Mouse (Mus musculus): ENCODE results near the gene Angptl6.

Angptl6 gene

GRCm38 (mm10) chr9:20886563-20886962, 7.0 kb upstream of the Angptl6 start:
- DNase-seq (ENCODE audit: low read depth) = no peak

- DNase-seq (ENCODE audit: low read depth) = no peak
Observed at GRCm38 (mm10) chr9:20878710-20879065, 839 bp downstream of the Angptl6 start.

GRCm38 (mm10) chr9:20878041-20878709, 1.4 kb downstream of the Angptl6 start:
- DNase-seq (ENCODE audit: low read depth) = peak; percentile 100

- DNase-seq (ENCODE audit: low read depth) = no peak
Observed at GRCm38 (mm10) chr9:20877118-20878040, 2.1 kb downstream of the Angptl6 start.

- no peak for DNase-seq (ENCODE audit: low read depth)
Observed at GRCm38 (mm10) chr9:20876318-20877117, 3.0 kb downstream of the Angptl6 start.

GRCm38 (mm10) chr9:20875021-20875790, 4.3 kb downstream of the Angptl6 start:
- no peak for DNase-seq (ENCODE audit: low read depth)

- no peak for DNase-seq (ENCODE audit: low read depth)
Observed at GRCm38 (mm10) chr9:20873521-20873920, 6.0 kb downstream of the Angptl6 start.

GRCm38 (mm10) chr9:20872991-20873390, 6.5 kb downstream of the Angptl6 start:
- no peak for DNase-seq (ENCODE audit: low read depth)

- no peak for DNase-seq (ENCODE audit: low read depth)
Observed at GRCm38 (mm10) chr9:20870211-20871173, 9.0 kb downstream of the Angptl6 start.

GRCm38 (mm10) chr9:20869246-20869645, 10.3 kb downstream of the Angptl6 start:
- DNase-seq (ENCODE audit: low read depth) = peak; percentile 40

GRCm38 (mm10) chr9:20868448-20869001, 11.0 kb downstream of the Angptl6 start, which contains the start of gene A230050P20Rik:
Gene A230050P20Rik, plus strand, starts transcription at chr9:20868642.
- DNase-seq (ENCODE audit: low read depth) = peak; percentile 71

- DNase-seq (ENCODE audit: low read depth) = no peak
Observed at GRCm38 (mm10) chr9:20866879-20867278, 12.6 kb downstream of the Angptl6 start.

GRCm38 (mm10) chr9:20862225-20862624, 17.3 kb downstream of the Angptl6 start:
- DNase-seq (ENCODE audit: low read depth) = no peak

- peak; percentile 56 for DNase-seq (ENCODE audit: low read depth)
Observed at GRCm38 (mm10) chr9:20861821-20862220, 17.7 kb downstream of the Angptl6 start.

GRCm38 (mm10) chr9:20859926-20860325, 19.6 kb downstream of the Angptl6 start:
- DNase-seq (ENCODE audit: low read depth) = no peak

- DNase-seq (ENCODE audit: low read depth) = peak; percentile 62
Observed at GRCm38 (mm10) chr9:20857131-20857530, 22.4 kb downstream of the Angptl6 start.

- no peak for DNase-seq (ENCODE audit: low read depth)
Observed at GRCm38 (mm10) chr9:20850179-20850578, 29.3 kb downstream of the Angptl6 start.

- no peak for DNase-seq (ENCODE audit: low read depth)
Observed at GRCm38 (mm10) chr9:20842670-20843069, 36.9 kb downstream of the Angptl6 start.

GRCm38 (mm10) chr9:20842211-20842610, 37.3 kb downstream of the Angptl6 start:
- DNase-seq (ENCODE audit: low read depth) = no peak

- no peak for DNase-seq (ENCODE audit: low read depth)
Observed at GRCm38 (mm10) chr9:20838931-20839330, 40.6 kb downstream of the Angptl6 start.

Measured in naive thymus-derived CD4-positive, alpha-beta T cell, adult 2 months (primary cell).